Mouse (Mus musculus) retina, postnatal 1 day (tissue): ENCODE measurements at regions not wholly inside any gene's neighbourhood (a gene's known extent, or its start where the extent isn't known, plus 50 kb on each side); places are given as distances from the start of the nearest gene placed in this dataset.
A peak's percentile ranks its signal among the peaks of the same experiment; 100 is the strongest.

Experiments used
- DNase-seq: peaks from one replicate; pipeline ENCODE4 v3.0.0-alpha.2; 2012

GRCm38 (mm10) chr3:47866061-47866460, 1418.0 kb upstream of the Pabpc4l start:
- no peak for DNase-seq

- DNase-seq: no peak
Observed at GRCm38 (mm10) chr3:47863591-47863990, 1415.6 kb upstream of the Pabpc4l start.

- DNase-seq: no peak
Observed at GRCm38 (mm10) chr3:47845613-47846012, 1397.6 kb upstream of the Pabpc4l start.

- DNase-seq: no peak
Observed at GRCm38 (mm10) chr3:47836541-47837240, 1388.7 kb upstream of the Pabpc4l start.

- DNase-seq: no peak
Observed at GRCm38 (mm10) chr3:47818361-47818760, 1370.3 kb upstream of the Pabpc4l start.

- DNase-seq: peak; percentile 78
Observed at GRCm38 (mm10) chr3:47817564-47817963, 1369.5 kb upstream of the Pabpc4l start.
